Mouse (Mus musculus): Measurements from ENCODE around the gene Arl15. TPM values are rescaled to one million over a fixed set of nuclear protein-coding genes. Genes with fewer than 3 reads are reported as not detected.
A peak's percentile ranks its signal among the peaks of the same experiment; 100 is the strongest.

Gene Arl15
- polyA plus RNA-seq, 1 experiment from 2014 or later = 8.7 TPM

DNA sequence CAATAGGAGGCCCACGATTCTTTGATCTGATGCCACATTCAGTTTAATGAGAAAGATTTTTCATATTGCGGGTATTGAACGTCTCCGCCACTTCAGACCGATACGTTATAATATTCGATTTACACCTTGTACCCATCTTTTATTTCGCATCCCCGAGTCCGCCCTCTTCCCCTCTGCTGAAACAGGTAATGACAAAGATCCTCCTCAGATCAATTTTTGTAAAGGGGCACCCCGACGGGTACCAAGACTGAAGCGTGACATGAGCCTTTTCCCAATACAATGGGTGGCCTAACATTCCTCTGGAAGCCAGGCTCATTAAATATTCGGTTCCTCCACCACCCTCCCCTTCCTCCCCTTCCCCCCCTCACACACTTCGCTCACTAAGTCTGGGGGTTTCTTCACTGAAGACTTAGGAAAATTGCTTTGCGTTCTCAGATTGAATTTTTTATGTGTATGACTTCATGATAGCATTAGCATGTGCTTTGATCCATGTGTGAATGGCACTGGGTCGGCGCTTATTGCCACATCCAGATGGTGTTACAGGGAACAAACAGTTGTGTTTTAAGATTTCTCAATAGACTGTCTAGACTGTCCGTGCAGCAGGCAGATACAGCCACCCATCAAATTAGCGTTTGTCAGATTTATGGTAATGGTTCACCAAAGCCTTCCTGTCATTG lies 85.5 kb downstream of the Arl15 start:
- Histone ChIP-seq H3K27me3 (replicated peaks; ENCODE audit: control insufficient read depth, insufficient read depth, low read length) (no peaks in the 10 kb centered on the region), H3K9me3 (ENCODE audit: control insufficient read depth, low read length) (no peaks in the 10 kb centered on the region), H3K9ac (ENCODE audit: low read depth, low read length) (no peak overlapping the region), H3K4me3 (ENCODE audit: low read depth, low read length) (no peak overlapping the region), H3K4me2 (peak overlapping the region; percentile 19; the same call in 1 of the 2 replicates), H3K36me3 (ENCODE audit: control insufficient read depth, insufficient read depth, low read length) (no peaks in the 10 kb centered on the region), H3K27ac (ENCODE audit: low read depth, low read length) (no peak overlapping the region), H3K4me1 (replicated peaks; ENCODE audit: control insufficient read depth, insufficient read depth, low read length) (peaks cover 13% of the 10 kb centered on the region; the same call in 1 of the 2 replicates)
- DNase-seq (ENCODE audit: low spot score) = no peak
- no peak for ATAC-seq (replicated peaks; ENCODE audit: low FRiP score)
- WGBS = 59% methylated on average over 20 of the region's 20 CpGs

- no peak for DNase-seq (ENCODE audit: low spot score)
- peaks cover 13% of the 10 kb centered on the region; the same call in 1 of the 2 replicates for H3K4me1 ChIP-seq (replicated peaks; ENCODE audit: control insufficient read depth, insufficient read depth, low read length)
- no peak overlapping the region for H3K27ac ChIP-seq (ENCODE audit: low read depth, low read length)
- no peak overlapping the region for H3K4me3 ChIP-seq (ENCODE audit: low read depth, low read length)
- no peaks in the 10 kb centered on the region for H3K36me3 ChIP-seq (ENCODE audit: control insufficient read depth, insufficient read depth, low read length)
- peak overlapping the region; percentile 19 for H3K4me2 ChIP-seq
- no peak overlapping the region for H3K9ac ChIP-seq (ENCODE audit: low read depth, low read length)
- WGBS = 41% methylated on average over 19 of the region's 19 CpGs
- no peak for ATAC-seq (replicated peaks; ENCODE audit: low FRiP score)
- H3K27me3 ChIP-seq (replicated peaks; ENCODE audit: control insufficient read depth, insufficient read depth, low read length) = no peaks in the 10 kb centered on the region
- no peaks in the 10 kb centered on the region for H3K9me3 ChIP-seq (ENCODE audit: control insufficient read depth, low read length)
These were observed 86.4 kb downstream of the Arl15 start for GRCm38 (mm10) chr13:113880564-113881171.

GRCm38 (mm10) chr13:113882959-113883358 lies 88.7 kb downstream of the Arl15 start:
- ATAC-seq (replicated peaks; ENCODE audit: low FRiP score) (no peak), DNase-seq (ENCODE audit: low spot score) (no peak)
- Histone ChIP-seq H3K27me3 (replicated peaks; ENCODE audit: control insufficient read depth, insufficient read depth, low read length) (no peaks in the 10 kb centered on the region), H3K4me3 (ENCODE audit: low read depth, low read length) (no peak overlapping the region), H3K4me1 (replicated peaks; ENCODE audit: control insufficient read depth, insufficient read depth, low read length) (peaks cover 13% of the 10 kb centered on the region; the same call in 1 of the 2 replicates), H3K9me3 (ENCODE audit: control insufficient read depth, low read length) (no peaks in the 10 kb centered on the region), H3K36me3 (ENCODE audit: control insufficient read depth, insufficient read depth, low read length) (no peaks in the 10 kb centered on the region), H3K4me2 (no peak overlapping the region), H3K9ac (ENCODE audit: low read depth, low read length) (no peak overlapping the region), H3K27ac (ENCODE audit: low read depth, low read length) (no peak overlapping the region)
- WGBS = 25% methylated on average over 1 of the region's 1 CpGs

- no peaks in the 10 kb centered on the region for H3K36me3 ChIP-seq (ENCODE audit: control insufficient read depth, insufficient read depth, low read length)
- H3K27ac ChIP-seq (ENCODE audit: low read depth, low read length) = no peak overlapping the region
- H3K9me3 ChIP-seq (ENCODE audit: control insufficient read depth, low read length) = no peaks in the 10 kb centered on the region
- DNase-seq (ENCODE audit: low spot score) = no peak
- no peak overlapping the region for H3K4me2 ChIP-seq
- 62% methylated on average over 6 of the region's 6 CpGs for whole genome bisulfite sequencing
- no peaks in the 10 kb centered on the region for H3K27me3 ChIP-seq (replicated peaks; ENCODE audit: control insufficient read depth, insufficient read depth, low read length)
- H3K9ac ChIP-seq (ENCODE audit: low read depth, low read length) = no peak overlapping the region
- ATAC-seq (replicated peaks; ENCODE audit: low FRiP score) = no peak
- H3K4me1 ChIP-seq (replicated peaks; ENCODE audit: control insufficient read depth, insufficient read depth, low read length) = no peaks in the 10 kb centered on the region; the same call in 1 of the 2 replicates
- H3K4me3 ChIP-seq (ENCODE audit: low read depth, low read length) = no peak overlapping the region
These were observed 92.8 kb downstream of the Arl15 start for GRCm38 (mm10) chr13:113887090-113887489.

GRCm38 (mm10) chr13:113888126-113888525 lies 93.8 kb downstream of the Arl15 start:
- Histone ChIP-seq H3K4me2 (no peak overlapping the region), H3K9ac (ENCODE audit: low read depth, low read length) (no peak overlapping the region), H3K36me3 (ENCODE audit: control insufficient read depth, insufficient read depth, low read length) (no peaks in the 10 kb centered on the region), H3K4me1 (replicated peaks; ENCODE audit: control insufficient read depth, insufficient read depth, low read length) (no peaks in the 10 kb centered on the region; the same call in 1 of the 2 replicates), H3K9me3 (ENCODE audit: control insufficient read depth, low read length) (no peaks in the 10 kb centered on the region), H3K4me3 (ENCODE audit: low read depth, low read length) (no peak overlapping the region), H3K27me3 (replicated peaks; ENCODE audit: control insufficient read depth, insufficient read depth, low read length) (no peaks in the 10 kb centered on the region), H3K27ac (ENCODE audit: low read depth, low read length) (no peak overlapping the region)
- ATAC-seq (replicated peaks; ENCODE audit: low FRiP score) (no peak), DNase-seq (ENCODE audit: low spot score) (no peak)
- 72% methylated on average over 5 of the region's 5 CpGs for WGBS

DNA sequence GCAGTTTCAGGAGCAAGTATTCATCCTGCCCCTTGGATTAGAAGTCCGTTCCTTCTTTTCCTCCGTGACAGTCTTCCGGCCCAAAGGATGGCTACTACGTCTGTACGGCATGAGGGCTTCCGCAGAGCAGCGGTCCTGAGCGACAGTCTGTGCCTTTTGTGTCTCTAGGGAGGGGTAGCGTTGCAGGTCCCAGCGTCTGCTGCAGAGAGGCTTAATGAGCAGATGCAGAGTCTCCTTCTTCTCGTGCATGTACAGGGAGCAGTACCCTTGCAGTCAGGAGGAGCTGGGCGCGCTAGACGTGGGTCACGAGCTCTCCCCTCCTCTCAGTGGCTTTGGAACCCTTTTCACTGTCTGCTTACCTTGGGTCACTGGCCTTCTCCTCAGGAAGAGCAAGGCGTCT lies 94.4 kb downstream of the Arl15 start:
- H3K27ac ChIP-seq (ENCODE audit: low read depth, low read length) = no peak overlapping the region
- H3K4me2 ChIP-seq = no peak overlapping the region
- H3K4me3 ChIP-seq (ENCODE audit: low read depth, low read length) = no peak overlapping the region
- H3K4me1 ChIP-seq (replicated peaks; ENCODE audit: control insufficient read depth, insufficient read depth, low read length) = no peaks in the 10 kb centered on the region; the same call in 1 of the 2 replicates
- H3K27me3 ChIP-seq (replicated peaks; ENCODE audit: control insufficient read depth, insufficient read depth, low read length) = no peaks in the 10 kb centered on the region
- H3K36me3 ChIP-seq (ENCODE audit: control insufficient read depth, insufficient read depth, low read length) = no peaks in the 10 kb centered on the region
- no peaks in the 10 kb centered on the region for H3K9me3 ChIP-seq (ENCODE audit: control insufficient read depth, low read length)
- DNase-seq (ENCODE audit: low spot score) (no peak), ATAC-seq (replicated peaks; ENCODE audit: low FRiP score) (no peak)
- no peak overlapping the region for H3K9ac ChIP-seq (ENCODE audit: low read depth, low read length)
- 79% methylated on average over 16 of the region's 16 CpGs for WGBS

- DNase-seq (ENCODE audit: low spot score) = no peak
- Histone ChIP-seq H3K27ac (ENCODE audit: low read depth, low read length) (no peak overlapping the region), H3K36me3 (ENCODE audit: control insufficient read depth, insufficient read depth, low read length) (no peaks in the 10 kb centered on the region), H3K4me1 (replicated peaks; ENCODE audit: control insufficient read depth, insufficient read depth, low read length) (no peaks in the 10 kb centered on the region; the same call in 1 of the 2 replicates), H3K4me3 (ENCODE audit: low read depth, low read length) (no peak overlapping the region), H3K27me3 (replicated peaks; ENCODE audit: control insufficient read depth, insufficient read depth, low read length) (no peaks in the 10 kb centered on the region), H3K9me3 (ENCODE audit: control insufficient read depth, low read length) (no peaks in the 10 kb centered on the region), H3K9ac (ENCODE audit: low read depth, low read length) (no peak overlapping the region), H3K4me2 (no peak overlapping the region)
- ATAC-seq (replicated peaks; ENCODE audit: low FRiP score) = no peak
- WGBS = 75% methylated on average over 24 of the region's 24 CpGs
These were observed 95.1 kb downstream of the Arl15 start for GRCm38 (mm10) chr13:113889140-113890055.

DNA sequence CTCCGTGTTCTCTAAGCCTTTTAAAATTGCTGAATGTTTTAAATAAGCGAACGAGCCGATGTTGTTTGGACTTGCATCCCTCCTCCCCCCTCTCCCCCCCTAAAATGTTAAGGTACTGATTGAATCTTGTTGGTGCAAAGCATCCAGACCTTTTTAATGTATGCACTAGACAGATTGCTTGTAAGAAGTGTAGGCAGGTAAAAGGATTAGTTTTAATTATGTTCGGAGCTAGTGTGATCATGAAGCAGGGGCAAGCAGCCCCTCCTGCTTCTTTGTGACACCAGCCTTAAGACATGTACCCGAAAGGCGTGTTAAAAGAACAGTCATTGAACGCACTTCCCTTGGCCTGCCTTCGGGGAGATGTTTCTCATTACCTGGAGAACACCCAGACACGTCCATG lies 102.4 kb downstream of the Arl15 start:
- Histone ChIP-seq H3K4me2 (no peak overlapping the region), H3K9ac (ENCODE audit: low read depth, low read length) (no peak overlapping the region), H3K9me3 (ENCODE audit: control insufficient read depth, low read length) (no peaks in the 10 kb centered on the region), H3K4me1 (replicated peaks; ENCODE audit: control insufficient read depth, insufficient read depth, low read length) (peaks cover 4% of the 10 kb centered on the region; the same call in 1 of the 2 replicates), H3K4me3 (ENCODE audit: low read depth, low read length) (no peak overlapping the region), H3K36me3 (ENCODE audit: control insufficient read depth, insufficient read depth, low read length) (no peaks in the 10 kb centered on the region), H3K27me3 (replicated peaks; ENCODE audit: control insufficient read depth, insufficient read depth, low read length) (no peaks in the 10 kb centered on the region), H3K27ac (ENCODE audit: low read depth, low read length) (no peak overlapping the region)
- WGBS = 84% methylated on average over 10 of the region's 10 CpGs
- DNase-seq (ENCODE audit: low spot score) (no peak), ATAC-seq (replicated peaks; ENCODE audit: low FRiP score) (no peak)

Data from liver, embryonic 11.5 days (tissue).